Mouse (Mus musculus) kidney, adult 10 weeks (tissue): Measurements from ENCODE around the gene Gria1. TPM values are rescaled to one million over a fixed set of nuclear protein-coding genes. Genes with fewer than 3 reads are reported as not detected.

Experiments used
- polyA plus RNA-seq: library from polyadenylated mRNA; stranded (reverse); fragments of 350-450 nt; fragmentation: Illumina TruSeq; extraction: RNeasy Lipid Tissue Mini Kit (QIAGEN cat#74804); gene quantifications from one replicate; pipeline ENCODE4 v1.2.3, GENCODE M21; 2014; ENCODE audit warnings: low read depth, low replicate concordance

Gene Gria1
- not detected for polyA plus RNA-seq

GRCm38 (mm10) chr11:57011024-57011690 is at the start of gene Gria1:
TSS of gene Gria1 (plus strand) at chr11:57011387.

